Mouse (Mus musculus) frontal cortex, adult 2 months (tissue): ENCODE data around the gene Rln1. TPM values are rescaled to one million over a fixed set of nuclear protein-coding genes. Genes with fewer than 3 reads are reported as not detected.

Experiments
- DNase-seq, 2 experiments: peaks; one replicate each; pipeline ENCODE4 v3.0.0; 2022; ENCODE audit warnings: low spot score in 1 of 2; ENCODE audit errors: extremely low spot score in 1 of 2
- polyA plus RNA-seq: library from polyadenylated mRNA; depleted of rRNA; stranded (reverse); fragments of >200 nt; gene quantifications from 2 replicates; pipeline ENCODE4 v1.2.3, GENCODE M21; 2012; rRNA removed

Gene Rln1
- polyA plus RNA-seq, 1 experiment, result 1.3 TPM

- DNase-seq, result no peak
These were observed 32.4 kb downstream of the Rln1 start for GRCm38 (mm10) chr19:29302119-29302518.

GRCm38 (mm10) chr19:29300919-29301318, 33.6 kb downstream of the Rln1 start:
- DNase-seq, result no peak

GRCm38 (mm10) chr19:29297366-29297765, 37.1 kb downstream of the Rln1 start:
- DNase-seq, result no peak

DNA sequence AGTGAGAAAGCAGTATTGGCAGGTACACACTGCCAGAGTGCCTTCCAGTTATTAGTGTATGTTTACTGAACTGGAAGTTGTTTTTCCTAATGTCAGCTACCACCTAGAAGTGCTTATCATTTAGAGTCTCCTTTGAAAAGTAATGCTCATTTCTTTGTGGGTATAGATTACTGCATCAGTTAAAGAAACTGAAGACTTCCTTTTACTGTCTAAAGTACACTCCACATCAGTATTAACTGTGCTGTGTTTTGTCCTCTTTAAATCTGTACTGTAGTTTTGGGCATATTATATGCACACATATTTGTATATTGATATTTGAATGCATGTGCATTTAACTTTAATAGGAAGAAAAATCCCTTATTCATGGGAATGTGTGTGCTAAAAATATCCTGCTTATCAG, 38.3 kb downstream of the Rln1 start:
- no peak for DNase-seq

GRCm38 (mm10) chr19:29294756-29295155, 39.7 kb downstream of the Rln1 start:
- no peak for DNase-seq

DNA sequence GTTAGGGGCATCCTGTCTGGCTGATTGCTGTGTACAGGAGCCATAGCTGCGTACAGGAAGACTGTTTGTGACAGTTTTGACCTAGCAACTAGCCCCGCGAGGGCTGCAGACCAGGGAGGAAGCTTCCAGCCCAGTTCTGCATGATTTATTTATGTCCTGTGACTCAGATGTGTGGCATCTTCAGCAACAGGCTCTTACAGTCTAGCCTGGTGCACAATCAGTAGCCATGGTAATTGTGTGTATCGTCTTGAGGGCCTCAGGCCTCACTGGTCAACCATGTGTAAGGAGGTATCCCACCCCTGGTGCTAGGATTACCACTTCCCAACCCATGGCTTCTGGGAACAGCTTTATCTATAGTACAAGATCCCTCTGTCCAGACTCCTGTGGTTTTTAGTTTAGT, 41.9 kb downstream of the Rln1 start:
- DNase-seq, result no peak

DNA sequence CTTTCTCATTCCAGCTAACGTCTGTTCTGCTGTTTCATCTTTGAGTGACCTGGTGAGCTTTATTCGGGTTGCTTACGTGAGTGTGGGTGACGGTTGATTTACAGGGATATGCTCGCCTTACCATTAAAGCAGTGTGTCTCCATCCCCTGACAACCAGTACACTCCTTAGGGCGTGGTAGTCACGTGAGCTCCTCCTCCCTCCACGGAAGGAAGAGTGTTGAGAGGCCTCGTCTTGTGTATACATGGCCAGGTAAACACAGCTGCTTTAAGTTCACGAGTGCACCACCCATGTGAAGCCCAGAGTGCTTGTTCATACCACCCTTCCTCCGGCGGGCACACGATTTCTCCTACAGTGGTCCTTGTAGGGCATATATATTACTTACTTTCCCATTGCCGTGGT, 42.9 kb downstream of the Rln1 start:
- no peak for DNase-seq

DNA sequence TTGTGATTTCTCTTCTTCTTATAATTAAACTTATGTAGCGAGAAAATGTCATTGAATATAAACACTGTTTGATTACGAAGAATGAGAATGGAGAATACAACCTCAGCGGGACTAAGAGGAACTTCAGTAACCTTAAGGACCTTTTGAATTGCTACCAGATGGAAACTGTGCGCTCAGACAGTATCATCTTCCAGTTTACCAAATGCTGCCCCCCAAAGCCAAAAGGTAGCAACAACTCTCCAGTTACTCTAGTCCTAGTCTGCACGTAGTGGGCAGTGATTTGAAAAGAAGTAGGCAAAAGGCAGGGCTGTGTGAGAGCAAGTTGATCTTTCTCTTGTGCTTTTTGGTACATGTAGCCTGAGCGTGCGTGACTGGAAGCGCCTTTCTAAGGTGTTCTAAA, 46.6 kb downstream of the Rln1 start:
- no peak for DNase-seq

DNA sequence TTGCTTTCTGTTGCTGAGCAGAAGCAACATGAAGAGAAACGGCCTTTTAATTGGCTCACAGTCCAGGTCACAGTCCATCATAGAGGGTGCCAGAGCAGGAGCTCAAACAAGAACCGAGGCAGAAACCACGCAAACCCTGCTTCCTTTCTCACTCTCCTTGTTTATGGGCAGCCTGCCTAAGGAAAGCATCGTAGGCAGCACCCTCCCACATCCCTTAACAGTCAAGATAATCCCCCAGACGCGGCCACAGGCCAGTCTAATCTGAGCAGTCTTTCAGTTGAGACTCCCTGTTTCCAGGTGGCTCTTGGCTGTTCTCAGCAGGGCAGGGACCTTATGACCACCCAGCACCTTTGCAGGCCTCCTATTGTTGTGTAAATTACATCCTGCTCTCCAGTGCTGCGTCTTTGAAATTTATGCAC, 49.0 kb downstream of the Rln1 start:
- DNase-seq, result peak in 1 of 2 experiments; percentile 54

Other genes with a start within 250 kb of the Rln1 start
- gene Rcl1, start 233.3 kb downstream of the Rln1 start, polyA plus RNA-seq, result 19.2 and 20.1 TPM in 2 replicates
- gene Jak2, start 82.8 kb downstream of the Rln1 start, polyA plus RNA-seq, result 25.2 and 26.6 TPM in 2 replicates
- 0.82 and 0.94 TPM in 2 replicates for gene Insl6, start 9.3 kb downstream of the Rln1 start, polyA plus RNA-seq
- gene Plgrkt, start 32.7 kb upstream of the Rln1 start, polyA plus RNA-seq, result 41.5 and 47.3 TPM in 2 replicates
- 1.6 and 1.7 TPM in 2 replicates for gene Cd274, start 32.8 kb upstream of the Rln1 start, polyA plus RNA-seq
- gene Pdcd1lg2, start 76.2 kb upstream of the Rln1 start, polyA plus RNA-seq, result 0.10 TPM in 1 of 2 replicates, not detected in the other
- gene Ric1, start 187.6 kb upstream of the Rln1 start, polyA plus RNA-seq, result 31.9 and 32.1 TPM in 2 replicates